Mouse (Mus musculus) MEL (cell line): ENCODE measurements around the gene Strap.
A peak's percentile ranks its signal among the peaks of the same experiment; 100 is the strongest.

Source experiments
- CTCF ChIP-seq, 3 experiments: IDR thresholded peaks in 2 of 3; conservative IDR thresholded peaks in 1 of 3; 2 replicates each; pipeline ENCODE4 v1.5.1; 2011 to 2012; ENCODE audit warnings: low read length in 3 of 3, low read depth in 2 of 3, mild to moderate bottlenecking in 2 of 3, improper control_type of control experiment in 1 of 3, inconsistent platforms in 1 of 3, mixed read lengths in 1 of 3, moderate library complexity in 1 of 3; ENCODE audit not compliant: control insufficient read depth in 1 of 3, insufficient read depth in 1 of 3, poor library complexity in 1 of 3, severe bottlenecking in 1 of 3
- EP300 ChIP-seq, 2 experiments: IDR thresholded peaks; 2 replicates each; pipeline ENCODE4 v1.6.1; 2011; ENCODE audit warnings: improper control_type of control experiment in 2 of 2, low read length in 2 of 2, low read depth in 1 of 2, mild to moderate bottlenecking in 1 of 2
- ETS1 ChIP-seq: IDR thresholded peaks from 2 replicates; pipeline ENCODE4 v1.6.1; 2012; ENCODE audit warnings: low read depth, mild to moderate bottlenecking, inconsistent platforms, low read length, improper control_type of control experiment, moderate library complexity
- JUND ChIP-seq: IDR thresholded peaks from 2 replicates; pipeline ENCODE4 v1.6.1; 2011; ENCODE audit warnings: low read depth, mild to moderate bottlenecking, improper control_type of control experiment, low read length
- MXI1 ChIP-seq: IDR thresholded peaks from 2 replicates; pipeline ENCODE4 v1.6.1; 2011; ENCODE audit warnings: mild to moderate bottlenecking, low read depth, low read length, improper control_type of control experiment
- NRF1 ChIP-seq: IDR thresholded peaks from 2 replicates; pipeline ENCODE4 v1.6.1; 2014; ENCODE audit warnings: low read depth, mild to moderate bottlenecking, inconsistent platforms, low read length, improper control_type of control experiment, moderate library complexity; ENCODE audit not compliant: poor library complexity, insufficient read depth, severe bottlenecking
- POLR2A ChIP-seq, 2 experiments: IDR thresholded peaks; 2 replicates each; pipeline ENCODE4 v1.6.1; 2011 to 2012; ENCODE audit warnings: low read length in 2 of 2, mild to moderate bottlenecking in 2 of 2, control low read depth in 1 of 2, improper control_type of control experiment in 1 of 2, low read depth in 1 of 2, moderate library complexity in 1 of 2; ENCODE audit not compliant: control insufficient read depth in 1 of 2, insufficient read depth in 1 of 2, poor library complexity in 1 of 2
- POLR2AphosphoS2 ChIP-seq: IDR thresholded peaks from 2 replicates; pipeline ENCODE4 v1.6.1; 2011; ENCODE audit warnings: low read length, improper control_type of control experiment
- UBTF ChIP-seq: IDR thresholded peaks from 2 replicates; pipeline ENCODE4 v1.6.1; 2012; ENCODE audit warnings: low read depth, mild to moderate bottlenecking, inconsistent platforms, low read length, improper control_type of control experiment, moderate library complexity, borderline replicate concordance; ENCODE audit not compliant: insufficient read depth
- ZC3H11A ChIP-seq: IDR thresholded peaks from 2 replicates; pipeline ENCODE4 v1.6.1; 2012; ENCODE audit warnings: low read depth, mild to moderate bottlenecking, inconsistent platforms, low read length, improper control_type of control experiment
- ZMIZ1 ChIP-seq: IDR thresholded peaks from 2 replicates; pipeline ENCODE4 v1.6.1; 2012; ENCODE audit warnings: low read depth, mild to moderate bottlenecking, inconsistent platforms, low read length, improper control_type of control experiment, moderate library complexity

DNA sequence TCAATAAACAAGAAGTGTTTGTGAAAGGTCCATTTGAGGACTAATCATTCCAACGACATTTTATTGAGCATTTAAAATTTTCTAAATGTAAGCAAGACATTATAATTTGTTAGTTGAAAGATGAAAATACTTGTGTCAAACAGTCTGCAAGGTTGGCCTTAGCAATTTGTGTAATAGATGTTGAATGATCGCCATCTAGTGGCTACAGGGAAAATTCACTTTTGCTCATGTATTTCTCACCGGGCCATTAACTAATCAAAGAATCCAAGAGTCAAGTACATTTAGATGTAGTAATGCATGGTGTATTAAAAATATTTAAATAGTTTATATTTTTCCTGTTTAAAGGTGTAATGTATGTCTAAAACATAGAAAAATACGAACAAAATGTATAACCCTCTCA is 11.0 kb upstream of the Strap start:
- TF ChIP-seq EP300 (IDR thresholded peaks at IDR 0.05; ENCODE audit: low read depth in 1 of 2, low read length in 2 of 2) (no peak), CTCF (IDR thresholded peaks at IDR 0.05 in 2 of 3, conservative IDR thresholded peaks at IDR 0.05 in 1 of 3; ENCODE audit: control insufficient read depth in 1 of 3, insufficient read depth in 1 of 3, low read depth in 2 of 3, low read length in 3 of 3, poor library complexity in 1 of 3, severe bottlenecking in 1 of 3) (peak; percentile 27 to 81 (median 56); a peak in 5 of 6 replicates), ETS1 (no peak), POLR2AphosphoS2 (no peak), MXI1 (no peak), UBTF (no peak), ZC3H11A (peak; percentile 60), JUND (no peak), ZMIZ1 (no peak), POLR2A (IDR thresholded peaks at IDR 0.05; ENCODE audit: control insufficient read depth in 1 of 2, insufficient read depth in 1 of 2, low read depth in 1 of 2, low read length in 2 of 2, poor library complexity in 1 of 2) (no peak), NRF1 (no peak)
